Mouse (Mus musculus) limb, embryonic 12.5 days (tissue): ENCODE data around the gene Ddx27. TPM values are rescaled to one million over a fixed set of nuclear protein-coding genes. Genes with fewer than 3 reads are reported as not detected.

Source experiments
- ATAC-seq: fragments of 200-750 bp; cut with Nextera tagmentation; 2 replicates; pipeline ENCODE4 v1.8.0; 2017; ENCODE audit warnings: low read depth, moderate TSS enrichment; ENCODE audit not compliant: insufficient number of reproducible peaks, insufficient read depth, low FRiP score, low TSS enrichment
- H3K27ac ChIP-seq: fragments of 300-500 bp; sonication (generic); 2 replicates; pipeline ENCODE4 v1.5.1; 2016; ENCODE audit warnings: mild to moderate bottlenecking, moderate library complexity
- H3K27me3 ChIP-seq: fragments of 300-500 bp; sonication (generic); 2 replicates; pipeline ENCODE4 v1.6.1; 2016; ENCODE audit warnings: mild to moderate bottlenecking, moderate library complexity
- H3K36me3 ChIP-seq: fragments of 300-500 bp; sonication (generic); 2 replicates; pipeline ENCODE4 v1.6.1; 2016; ENCODE audit warnings: mild to moderate bottlenecking, moderate library complexity
- H3K4me1 ChIP-seq: fragments of 300-500 bp; sonication (generic); replicated peaks from 2 replicates; pipeline ENCODE4 v1.6.1; 2016
- H3K4me2 ChIP-seq: fragments of 300-500 bp; sonication (generic); 2 replicates; pipeline ENCODE4 v1.6.1; 2016; ENCODE audit warnings: mild to moderate bottlenecking, moderate library complexity
- H3K4me3 ChIP-seq: fragments of 300-500 bp; sonication (generic); replicated peaks from 2 replicates; pipeline ENCODE4 v1.5.1; 2016; ENCODE audit warnings: mild to moderate bottlenecking
- H3K9ac ChIP-seq: fragments of 300-500 bp; sonication (generic); replicated peaks from 2 replicates; pipeline ENCODE4 v1.6.1; 2016; ENCODE audit warnings: mild to moderate bottlenecking, moderate library complexity
- H3K9me3 ChIP-seq: fragments of 300-500 bp; sonication (generic); 2 replicates; pipeline ENCODE4 v1.6.1; 2016; ENCODE audit warnings: mild to moderate bottlenecking, moderate library complexity
- WGBS: fragments of 180-500 bp; shearing (Covaris S2); methylation state at CpG from one replicate; pipeline ENCODE4 v1.1.7; 2016; 5-methylcytosine and 5-hydroxymethylcytosine counted together
- polyA plus RNA-seq: library from polyadenylated mRNA; unstranded; fragments of >200 nt; fragmentation: Nextera tagmentation; extraction: Ambion mirVana; gene quantifications from 2 replicates; pipeline ENCODE4 v1.2.1, GENCODE M21; 2016

Gene Ddx27
- polyA plus RNA-seq, 1 experiment from 2014 or later, result 62.8 TPM

GRCm38 (mm10) chr2:167028553-167028952 lies 13.6 kb downstream of the Ddx27 start:
- H3K9me3 ChIP-seq, result no peaks in the 10 kb centered on the region
- H3K4me2 ChIP-seq, result no peak overlapping the region
- no peaks in the 10 kb centered on the region for H3K27me3 ChIP-seq
- no peak overlapping the region for H3K27ac ChIP-seq
- ATAC-seq, result no peak
- H3K4me1 ChIP-seq, result no peaks in the 10 kb centered on the region
- H3K36me3 ChIP-seq, result peaks cover 99% of the 10 kb centered on the region
- no peak overlapping the region for H3K9ac ChIP-seq
- WGBS, result 97% methylated on average over 7 of the region's 7 CpGs
- no peak overlapping the region for H3K4me3 ChIP-seq

- no peak overlapping the region for H3K27ac ChIP-seq
- no peaks in the 10 kb centered on the region for H3K27me3 ChIP-seq
- no peak overlapping the region for H3K9ac ChIP-seq
- WGBS, result 92% methylated on average over 4 of the region's 4 CpGs
- ATAC-seq, result no peak
- H3K36me3 ChIP-seq, result peaks cover 99% of the 10 kb centered on the region
- H3K9me3 ChIP-seq, result no peaks in the 10 kb centered on the region
- no peak overlapping the region for H3K4me3 ChIP-seq
- no peak overlapping the region for H3K4me2 ChIP-seq
- no peaks in the 10 kb centered on the region for H3K4me1 ChIP-seq
Measured at GRCm38 (mm10) chr2:167030507-167030906, 15.5 kb downstream of the Ddx27 start.

DNA sequence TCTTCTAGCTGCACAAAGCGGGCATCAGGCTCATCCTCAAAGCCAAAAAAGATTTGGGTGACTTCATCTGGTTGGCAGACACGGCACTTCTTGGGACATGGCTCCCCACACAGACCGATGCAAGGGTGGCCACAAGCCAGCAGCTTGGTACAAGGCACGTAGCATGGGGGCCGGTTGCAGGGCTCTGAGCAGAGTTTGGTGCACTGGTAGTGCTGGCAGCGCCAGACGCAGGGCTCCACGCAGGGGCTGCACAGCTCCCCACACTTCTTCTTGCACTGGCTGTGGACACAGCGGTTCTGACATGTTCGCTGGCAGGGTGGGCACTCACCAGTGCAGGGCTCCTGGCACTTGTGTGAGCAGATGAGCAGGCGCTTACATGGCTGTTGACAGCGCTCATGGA lies 22.7 kb downstream of the Ddx27 start:
- WGBS, result 96% methylated on average over 12 of the region's 12 CpGs
- ATAC-seq, result no peak
- no peaks in the 10 kb centered on the region for H3K9me3 ChIP-seq
- no peak overlapping the region for H3K4me3 ChIP-seq
- no peaks in the 10 kb centered on the region for H3K27me3 ChIP-seq
- H3K4me1 ChIP-seq, result no peaks in the 10 kb centered on the region
- no peak overlapping the region for H3K9ac ChIP-seq
- H3K27ac ChIP-seq, result no peak overlapping the region
- peaks cover 99% of the 10 kb centered on the region for H3K36me3 ChIP-seq
- H3K4me2 ChIP-seq, result no peak overlapping the region

GRCm38 (mm10) chr2:167038297-167038696 lies 23.3 kb downstream of the Ddx27 start:
- Histone ChIP-seq H3K4me3 (no peak overlapping the region), H3K27ac (no peak overlapping the region), H3K27me3 (no peaks in the 10 kb centered on the region), H3K9ac (no peak overlapping the region), H3K4me1 (no peaks in the 10 kb centered on the region), H3K36me3 (peaks cover 100% of the 10 kb centered on the region), H3K9me3 (no peaks in the 10 kb centered on the region), H3K4me2 (no peak overlapping the region)
- WGBS, result 91% methylated on average over 6 of the region's 6 CpGs
- ATAC-seq, result no peak

GRCm38 (mm10) chr2:167038716-167039115 lies 23.7 kb downstream of the Ddx27 start:
- no peak for ATAC-seq
- Histone ChIP-seq H3K4me3 (no peak overlapping the region), H3K27ac (no peak overlapping the region), H3K4me1 (no peaks in the 10 kb centered on the region), H3K9ac (no peak overlapping the region), H3K9me3 (no peaks in the 10 kb centered on the region), H3K36me3 (peaks cover 99% of the 10 kb centered on the region), H3K4me2 (no peak overlapping the region), H3K27me3 (no peaks in the 10 kb centered on the region)
- 95% methylated on average over 7 of the region's 7 CpGs for WGBS

DNA sequence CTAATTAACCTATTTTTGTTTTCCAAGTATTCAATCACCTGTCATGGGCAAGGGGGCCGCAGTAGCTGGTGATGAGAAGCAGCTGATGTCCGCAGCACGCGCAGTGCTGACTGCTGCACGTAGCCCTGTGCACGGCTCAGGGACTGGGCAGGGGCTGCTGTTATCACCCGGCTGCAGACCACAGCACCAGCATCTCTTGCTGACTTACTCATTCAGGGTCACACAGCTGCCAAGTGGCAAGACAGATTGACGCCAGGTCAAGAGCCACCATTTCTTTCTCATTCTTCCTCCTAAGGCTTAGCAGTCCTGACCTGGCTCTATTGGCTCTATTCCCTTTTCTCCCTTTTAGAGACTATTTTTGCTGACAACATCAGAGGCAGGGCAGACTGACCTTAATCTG lies 24.4 kb downstream of the Ddx27 start:
- peaks cover 99% of the 10 kb centered on the region for H3K36me3 ChIP-seq

GRCm38 (mm10) chr2:167043400-167044121 lies 28.6 kb downstream of the Ddx27 start:
- H3K36me3 ChIP-seq, result peaks cover 95% of the 10 kb centered on the region
- peak; percentile 63; the same call in 1 of the 2 replicates for ATAC-seq
- H3K27me3 ChIP-seq, result no peaks in the 10 kb centered on the region
- no peak overlapping the region for H3K27ac ChIP-seq
- no peak overlapping the region for H3K4me2 ChIP-seq
- H3K4me3 ChIP-seq, result no peak overlapping the region
- WGBS, result 90% methylated on average over 12 of the region's 12 CpGs
- H3K9me3 ChIP-seq, result no peaks in the 10 kb centered on the region
- no peak overlapping the region for H3K9ac ChIP-seq
- H3K4me1 ChIP-seq, result no peaks in the 10 kb centered on the region

More for the DNA sequence above, 24.4 kb downstream of the Ddx27 start:
- Histone ChIP-seq H3K9me3 (no peaks in the 10 kb centered on the region), H3K4me2 (no peak overlapping the region), H3K9ac (no peak overlapping the region), H3K4me3 (no peak overlapping the region), H3K4me1 (no peaks in the 10 kb centered on the region), H3K27ac (no peak overlapping the region), H3K27me3 (no peaks in the 10 kb centered on the region)
- WGBS, result 80% methylated on average over 8 of the region's 8 CpGs
- no peak for ATAC-seq

- Histone ChIP-seq H3K27me3 (no peaks in the 10 kb centered on the region), H3K9ac (no peak overlapping the region), H3K4me3 (no peak overlapping the region), H3K36me3 (peaks cover 86% of the 10 kb centered on the region), H3K9me3 (no peaks in the 10 kb centered on the region), H3K4me2 (no peak overlapping the region), H3K4me1 (no peaks in the 10 kb centered on the region), H3K27ac (no peak overlapping the region)
- ATAC-seq, result no peak
- WGBS, result 96% methylated on average over 10 of the region's 10 CpGs
Measured at GRCm38 (mm10) chr2:167048223-167048622, 33.2 kb downstream of the Ddx27 start.

DNA sequence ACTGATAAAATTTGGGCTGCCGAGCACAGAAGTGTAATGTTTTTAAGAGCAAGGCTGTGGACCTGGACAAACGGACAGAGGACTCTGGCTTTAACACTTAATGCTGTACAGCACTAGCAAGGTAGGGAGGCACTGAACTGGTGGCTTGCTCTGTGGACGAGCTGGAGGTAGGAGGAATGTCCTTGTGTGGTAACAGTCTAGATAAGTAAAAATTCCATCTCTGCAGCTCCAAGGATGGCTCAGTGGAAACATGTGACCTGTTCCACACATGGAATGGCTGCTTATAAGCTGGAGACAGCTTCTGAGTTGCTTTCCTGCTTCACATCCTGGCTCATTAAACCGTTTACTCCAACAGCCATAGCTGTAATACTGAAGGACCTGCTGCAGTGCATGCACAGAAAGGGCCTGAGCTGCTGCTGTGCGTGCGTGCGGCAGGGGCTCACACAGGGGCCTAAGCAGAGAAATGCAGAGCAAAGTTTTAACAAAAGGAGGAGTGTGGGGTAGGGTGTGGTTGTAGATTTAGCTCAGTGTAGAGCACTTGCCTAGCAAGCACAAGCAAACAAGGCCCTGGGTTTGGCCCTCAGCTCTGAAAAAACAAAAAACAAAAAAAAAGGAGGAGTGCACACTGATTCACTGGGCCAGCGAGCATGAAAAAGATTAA lies 33.8 kb downstream of the Ddx27 start:
- no peak for ATAC-seq
- no peaks in the 10 kb centered on the region for H3K27me3 ChIP-seq
- WGBS, result 90% methylated on average over 8 of the region's 8 CpGs
- H3K4me3 ChIP-seq, result no peak overlapping the region
- H3K4me2 ChIP-seq, result no peak overlapping the region
- peaks cover 87% of the 10 kb centered on the region for H3K36me3 ChIP-seq
- no peak overlapping the region for H3K9ac ChIP-seq
- H3K4me1 ChIP-seq, result no peaks in the 10 kb centered on the region
- H3K9me3 ChIP-seq, result no peaks in the 10 kb centered on the region
- H3K27ac ChIP-seq, result no peak overlapping the region

GRCm38 (mm10) chr2:167053127-167053844 lies 38.3 kb downstream of the Ddx27 start:
- no peak overlapping the region for H3K9ac ChIP-seq
- H3K27me3 ChIP-seq, result no peaks in the 10 kb centered on the region
- no peak for ATAC-seq
- no peaks in the 10 kb centered on the region for H3K4me1 ChIP-seq
- H3K4me2 ChIP-seq, result no peak overlapping the region
- H3K4me3 ChIP-seq, result no peak overlapping the region
- WGBS, result 84% methylated on average over 9 of the region's 9 CpGs
- peaks cover 84% of the 10 kb centered on the region for H3K36me3 ChIP-seq
- no peaks in the 10 kb centered on the region for H3K9me3 ChIP-seq
- no peak overlapping the region for H3K27ac ChIP-seq

DNA sequence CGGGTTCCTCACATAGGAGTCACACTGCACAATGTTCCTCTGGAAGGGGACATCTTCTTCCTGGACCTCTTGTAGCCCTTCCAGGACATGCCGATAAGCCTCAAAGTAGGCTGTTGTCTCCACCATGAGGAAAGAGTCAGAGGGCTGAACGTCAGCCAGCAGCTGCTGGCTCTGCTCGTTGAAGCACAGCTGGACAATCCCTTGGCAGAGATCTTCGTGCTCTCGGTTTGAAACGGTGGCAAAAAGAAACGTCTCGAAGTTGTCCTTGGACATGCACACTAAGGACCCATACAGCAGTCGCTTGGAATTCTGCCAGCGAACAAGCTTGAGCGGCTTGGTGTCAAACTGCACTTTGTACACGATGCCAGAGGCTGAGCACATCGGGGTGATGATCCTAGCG lies 40.4 kb downstream of the Ddx27 start:
- H3K9ac ChIP-seq, result no peak overlapping the region
- WGBS, result 93% methylated on average over 15 of the region's 15 CpGs
- H3K27me3 ChIP-seq, result no peaks in the 10 kb centered on the region
- H3K4me3 ChIP-seq, result no peak overlapping the region
- no peak overlapping the region for H3K4me2 ChIP-seq
- 0 out of 2 replicates have a peak, but pooled peaks cover 1% of the 10 kb centered on the region for H3K4me1 ChIP-seq
- no peaks in the 10 kb centered on the region for H3K9me3 ChIP-seq
- no peak for ATAC-seq
- no peak overlapping the region for H3K27ac ChIP-seq
- H3K36me3 ChIP-seq, result peaks cover 70% of the 10 kb centered on the region
